Mouse (Mus musculus) common myeloid progenitor, adult 5-6 weeks (primary cell): ENCODE data around the gene Obp2b. TPM values are rescaled to one million over a fixed set of nuclear protein-coding genes. Genes with fewer than 3 reads are reported as not detected.
"Not testable (repeated sequence)": the region's sequence is repeated elsewhere in the genome, so short reads cannot be mapped to it uniquely, and the experiment has no call there.

Experiments
- ATAC-seq: replicated peaks from 2 replicates; pipeline ENCODE4 v1.8.0; 2016; ENCODE audit warnings: low read depth, mild to moderate bottlenecking, moderate TSS enrichment, inconsistent platforms; ENCODE audit not compliant: poor library complexity, severe bottlenecking
- total RNA-seq: library from RNA; stranded (forward); fragments of 200-1000, 187-1606 nt; gene quantifications from 2 replicates; pipeline ENCODE4 v1.2.3, GENCODE M21; 2017

Gene Obp2b
- not detected in 2 replicates for total RNA-seq

DNA sequence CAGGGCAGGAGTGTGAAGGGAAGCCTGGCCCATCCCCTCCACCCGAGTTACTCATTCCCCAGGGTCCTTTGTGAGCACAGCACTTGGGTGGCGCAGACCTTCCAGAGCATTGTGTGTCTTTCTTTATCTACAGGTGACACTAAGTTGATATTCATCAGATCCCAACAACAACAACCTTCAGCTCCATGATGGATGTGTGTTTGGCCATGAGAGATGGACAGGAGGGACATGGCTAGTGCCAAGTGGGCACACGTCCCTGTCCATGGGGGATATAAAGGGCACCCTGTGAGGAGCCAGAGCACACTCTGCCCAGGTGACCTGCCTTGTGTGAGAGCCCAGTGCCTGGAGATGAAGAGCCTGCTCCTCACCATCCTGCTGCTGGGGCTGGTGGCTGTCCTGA, at the start of gene Obp2b:
Gene Obp2b (plus strand): TSS at position 301 of the 400 bp plus-strand sequence.
- not testable (repeated sequence) for ATAC-seq

DNA sequence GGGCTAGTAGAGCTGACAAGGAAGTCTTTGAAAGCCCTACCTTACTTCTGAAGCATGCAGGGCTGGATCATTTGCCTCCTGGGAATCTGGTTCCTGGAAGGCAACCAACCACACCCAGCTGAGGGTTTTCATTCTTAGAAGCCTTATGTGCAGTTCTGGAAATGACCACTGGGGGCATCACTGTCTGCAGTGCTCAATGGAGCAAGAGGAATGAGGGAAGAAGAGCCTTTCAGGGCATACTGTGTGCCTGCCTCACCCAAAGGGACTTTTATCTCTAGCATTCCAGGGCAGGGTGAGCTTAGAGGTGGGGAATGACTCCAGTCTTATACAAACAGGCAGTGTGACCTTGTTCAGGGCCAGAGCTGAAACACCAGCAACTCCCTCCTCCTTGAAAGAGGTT, 42.2 kb upstream of the Obp2b start:
- ATAC-seq = peak; percentile 82

DNA sequence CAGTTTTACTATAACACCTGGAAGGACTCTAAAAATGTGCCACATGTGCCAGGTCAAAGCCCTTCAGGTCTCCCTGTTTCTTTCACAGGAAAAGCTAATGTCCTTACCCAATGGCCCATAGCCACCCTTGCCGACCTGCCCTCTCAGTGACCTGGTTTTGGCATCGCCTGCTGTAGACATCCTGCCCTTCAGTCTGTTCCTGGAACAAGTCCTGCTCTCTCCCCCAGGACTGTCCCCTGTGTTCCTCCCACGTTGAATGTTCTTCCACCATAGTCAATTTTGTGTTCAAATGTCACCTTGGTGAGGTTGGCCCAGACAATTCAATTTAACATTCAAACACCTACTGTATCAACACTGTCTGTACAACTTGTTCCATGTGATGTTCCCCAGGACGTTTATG, 39.9 kb upstream of the Obp2b start:
- no peak for ATAC-seq

DNA sequence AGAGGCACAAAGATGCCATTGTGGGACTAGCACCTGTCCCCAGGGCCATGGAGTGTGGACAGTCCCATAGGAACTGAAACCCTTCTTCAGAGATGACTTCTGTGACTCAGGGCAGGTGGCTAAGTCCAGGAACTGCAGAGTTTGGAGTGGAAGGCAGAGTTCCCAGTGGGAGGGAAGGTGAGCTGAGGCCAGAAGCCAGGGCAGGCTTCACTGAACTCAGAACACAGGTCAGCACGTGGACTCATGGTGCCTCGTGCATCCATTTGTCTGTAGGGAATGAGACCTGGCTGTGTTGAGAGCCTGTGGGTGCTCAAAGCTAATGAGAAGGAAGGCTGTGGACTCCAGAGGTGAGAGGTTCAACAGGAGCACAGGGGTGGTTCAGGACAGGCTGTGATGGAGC, 38.1 kb upstream of the Obp2b start:
- no peak for ATAC-seq

DNA sequence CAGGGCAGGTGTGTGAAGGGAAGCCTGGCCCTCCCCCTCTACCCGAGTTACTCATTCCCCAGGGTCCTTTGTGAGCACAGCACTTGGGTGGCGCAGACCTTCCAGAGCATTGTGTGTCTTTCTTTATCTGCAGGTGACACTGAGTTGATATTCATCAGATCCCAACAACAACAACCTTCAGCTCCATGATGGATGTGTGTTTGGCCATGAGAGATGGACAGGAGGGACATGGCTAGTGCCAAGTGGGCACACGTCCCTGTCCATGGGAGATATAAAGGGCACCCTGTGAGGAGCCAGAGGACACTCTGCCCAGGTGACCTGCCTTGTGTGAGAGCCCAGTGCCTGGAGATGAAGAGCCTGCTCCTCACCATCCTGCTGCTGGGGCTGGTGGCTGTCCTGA, 37.1 kb upstream of the Obp2b start, which contains the start of gene Obp2a:
Gene Obp2a (plus strand): TSS at position 301 of the 400 bp plus-strand sequence.
- not testable (repeated sequence) for ATAC-seq

DNA sequence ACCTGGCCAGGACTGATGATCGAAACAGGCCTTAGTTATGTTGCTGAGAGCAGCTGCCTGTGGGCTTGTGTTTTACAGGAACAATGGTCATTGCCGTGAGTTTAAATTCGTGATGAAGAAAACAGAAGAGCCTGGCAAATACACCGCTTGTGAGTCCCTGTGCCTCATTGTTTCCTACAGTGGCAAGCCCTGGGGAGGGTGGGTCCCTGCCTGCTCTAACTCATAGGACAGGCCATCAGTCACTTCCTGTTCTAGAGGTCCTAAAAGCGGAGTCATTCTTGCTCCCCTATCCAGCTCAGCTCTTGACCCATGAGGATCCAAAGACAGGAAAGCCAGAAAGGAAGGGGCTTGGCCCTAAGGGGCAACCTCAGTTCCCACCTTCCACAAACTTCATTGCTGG, 35.8 kb upstream of the Obp2b start:
- ATAC-seq = no peak

DNA sequence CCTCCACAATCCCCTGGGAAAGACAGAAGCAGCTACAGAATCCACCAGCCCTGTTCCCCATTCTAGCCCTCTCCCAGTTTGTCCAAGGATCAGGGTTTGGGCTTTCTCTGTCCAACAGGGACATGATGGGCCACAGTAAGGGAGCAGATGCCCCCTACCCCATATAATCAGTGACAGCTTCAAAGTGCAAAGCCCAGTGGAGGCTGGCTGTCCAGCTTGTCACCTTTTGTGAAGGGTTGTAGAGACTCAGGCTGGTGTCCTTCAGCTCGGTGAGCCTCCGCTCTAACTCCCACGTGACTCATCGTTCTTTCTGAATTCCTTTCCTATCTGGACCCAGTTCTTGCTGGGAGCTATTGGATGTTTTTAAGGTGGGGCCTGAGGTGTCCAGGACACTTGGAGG, 33.1 kb upstream of the Obp2b start:
- no peak for ATAC-seq

DNA sequence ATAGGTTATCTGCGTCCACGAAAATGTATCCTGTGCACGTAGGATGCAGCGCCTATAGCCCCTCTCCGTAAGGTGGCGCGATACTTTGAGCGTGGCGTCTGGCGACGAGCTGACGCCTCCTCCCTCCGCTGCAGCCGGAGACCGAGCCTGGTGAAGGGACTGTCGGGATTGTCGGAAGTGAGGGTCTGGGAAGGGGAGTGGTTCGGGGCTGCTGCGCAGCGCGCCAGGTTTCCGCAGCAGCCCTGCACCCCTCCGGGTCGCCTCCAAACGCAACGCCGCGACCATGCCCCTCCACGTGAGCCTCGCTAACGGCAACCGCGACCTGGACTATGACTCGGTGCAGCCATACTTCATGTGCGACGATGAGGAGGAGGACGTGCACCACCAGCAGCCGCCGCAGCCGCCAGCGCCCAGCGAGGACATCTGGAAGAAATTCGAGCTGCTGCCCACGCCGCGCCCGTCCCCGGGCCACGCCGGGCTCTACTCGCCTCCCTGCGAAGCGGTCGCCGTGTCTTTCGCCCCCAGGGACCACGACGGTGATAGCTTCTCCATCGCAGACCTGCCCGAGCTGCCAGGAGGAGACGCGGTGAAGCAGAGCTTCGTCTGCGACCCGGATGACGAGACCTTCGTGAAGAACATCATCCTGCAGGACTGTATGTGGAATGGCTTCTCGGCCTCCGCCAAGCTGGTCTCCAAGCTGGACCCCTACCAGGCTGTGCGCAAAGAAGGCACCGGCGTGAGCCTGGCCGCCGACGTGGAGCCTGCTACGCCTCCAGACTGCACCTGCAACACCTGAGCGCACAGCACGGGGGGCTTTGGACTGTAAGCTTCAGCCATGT, 29.9 kb upstream of the Obp2b start, which contains the start of gene Bmyc:
Gene Bmyc (plus strand): TSS at position 97 of the 839 bp plus-strand sequence.
- ATAC-seq = peak; percentile 88

DNA sequence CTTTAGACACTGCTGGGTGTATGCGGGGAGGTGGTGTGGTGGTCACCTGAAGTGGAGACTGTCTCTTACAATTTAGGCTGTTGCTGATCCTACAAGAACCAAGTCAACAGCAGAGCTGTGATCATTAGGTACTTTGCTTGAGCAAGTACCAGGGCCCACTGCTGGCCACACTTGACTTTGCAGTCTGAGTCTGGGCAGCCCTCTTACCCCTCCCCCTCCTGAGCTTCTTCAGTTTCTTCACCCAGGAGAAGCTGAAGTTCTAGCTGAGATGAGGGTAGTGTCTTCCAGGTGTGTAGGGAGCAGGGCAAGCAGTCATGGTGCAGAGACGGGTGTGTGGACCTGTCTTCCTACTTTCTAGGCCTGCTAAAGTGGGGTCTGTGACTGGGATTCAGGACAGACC, 28.7 kb upstream of the Obp2b start:
- peak; percentile 58 for ATAC-seq

DNA sequence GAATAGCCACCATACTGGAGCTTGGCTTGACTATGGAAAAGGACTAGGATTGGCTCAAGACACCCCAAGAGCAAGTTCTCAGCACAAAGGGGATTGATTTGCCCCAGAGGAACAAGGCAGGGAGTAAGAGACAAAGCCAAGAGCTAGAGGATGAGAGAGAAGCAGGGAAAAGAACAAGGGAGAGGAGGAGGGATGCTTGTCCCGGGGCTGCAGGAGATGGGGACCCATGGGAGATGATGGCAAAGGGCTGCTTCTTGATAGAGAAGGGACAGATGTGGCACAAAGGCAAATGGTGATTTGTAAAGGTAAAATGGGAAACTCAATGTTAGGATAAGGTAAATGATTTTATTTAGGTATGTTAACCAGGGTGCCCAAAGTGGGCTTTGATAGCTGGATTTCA, 27.8 kb upstream of the Obp2b start:
- ATAC-seq = not testable (repeated sequence)

DNA sequence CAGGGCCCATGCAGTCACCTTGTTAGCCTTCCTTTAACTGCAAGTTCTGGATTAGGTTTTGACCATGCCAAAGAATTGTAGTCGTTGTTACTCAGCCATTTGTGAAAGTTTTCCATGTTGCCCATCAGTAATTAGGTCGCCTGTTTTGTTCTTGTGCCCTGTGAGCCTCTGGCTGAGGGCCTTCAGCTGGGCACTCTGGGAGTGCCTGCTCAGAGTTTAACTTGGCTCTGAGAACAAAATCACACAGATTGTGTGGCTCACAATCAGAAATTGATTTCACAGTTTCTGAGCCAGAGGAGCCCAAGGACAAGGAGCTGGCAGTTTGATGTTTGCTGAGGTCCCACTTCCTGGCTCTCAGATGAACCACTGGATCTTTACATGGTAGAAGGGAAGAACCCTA, 27.0 kb upstream of the Obp2b start:
- not testable (repeated sequence) for ATAC-seq

DNA sequence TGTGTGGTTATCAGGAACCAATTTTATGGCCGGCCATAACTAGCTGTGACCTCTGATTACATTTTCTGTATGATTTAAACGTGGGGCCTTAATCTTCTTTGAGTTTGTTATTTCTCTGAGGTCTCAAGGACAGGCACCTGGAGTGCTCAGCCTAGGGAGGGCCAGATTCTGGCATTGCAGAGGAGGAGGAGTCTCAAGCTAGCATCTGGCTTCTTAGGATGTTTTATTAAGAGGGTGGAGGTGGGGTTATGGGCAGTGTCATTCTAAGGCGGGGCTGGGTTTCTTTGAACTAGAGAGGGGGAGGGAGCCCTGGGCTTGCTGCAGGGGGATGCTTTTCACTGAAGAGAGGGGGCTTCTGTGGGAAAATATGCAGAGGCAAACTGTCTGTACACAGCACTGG, 25.2 kb upstream of the Obp2b start:
- not testable (repeated sequence) for ATAC-seq

DNA sequence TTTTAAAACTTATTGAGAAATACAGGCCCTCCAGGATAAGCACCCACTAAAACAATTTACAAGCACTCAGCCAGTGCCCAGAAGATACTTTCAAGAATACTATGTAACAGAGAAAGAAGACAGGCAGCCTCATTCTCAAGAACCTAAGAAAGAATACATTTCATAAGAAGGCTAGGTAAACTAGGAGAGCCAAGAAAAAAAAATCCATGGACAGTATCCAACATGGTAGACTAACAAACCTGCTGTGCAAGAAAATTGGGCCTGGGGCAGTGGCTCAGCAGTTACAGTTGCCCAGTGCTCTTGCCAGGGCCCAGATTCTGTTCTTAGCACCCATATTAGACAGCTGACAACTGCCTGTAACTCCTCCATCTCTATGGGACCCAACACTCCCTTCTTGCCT, 19.6 kb upstream of the Obp2b start:
- no peak for ATAC-seq

DNA sequence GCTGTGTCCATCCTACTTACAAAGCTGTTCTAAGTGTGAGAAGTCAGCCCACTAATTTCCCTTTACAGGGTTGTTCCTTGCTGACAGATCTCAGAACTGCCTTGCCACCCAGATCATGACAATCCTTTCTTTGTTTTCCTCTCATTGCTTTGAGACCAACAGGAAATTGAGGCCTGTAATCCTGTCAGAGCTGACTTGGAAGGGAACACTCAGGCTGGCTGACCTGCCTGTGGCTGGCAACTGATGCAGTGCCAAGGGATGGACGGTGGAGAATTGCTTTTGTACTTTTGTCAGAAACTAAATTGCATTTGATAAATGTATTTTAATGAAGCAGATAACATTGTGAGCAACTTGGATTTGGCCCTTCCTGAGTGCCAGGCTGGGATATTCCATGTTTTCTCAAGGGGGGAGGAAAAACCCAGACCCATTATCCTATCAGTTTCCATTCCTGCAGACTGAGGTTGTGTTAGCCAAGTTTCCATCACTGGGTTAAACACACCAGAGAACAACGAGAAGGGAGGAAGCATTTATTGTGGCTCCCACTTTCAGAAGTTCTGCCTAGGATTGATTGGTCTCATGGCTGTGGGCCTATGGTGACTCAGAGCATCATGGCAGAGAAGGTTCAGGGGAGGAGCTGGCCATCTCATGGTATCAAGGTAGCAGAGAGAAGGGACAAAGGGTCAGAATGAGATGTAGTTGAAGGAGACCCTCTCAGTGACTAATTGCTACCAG, 3.4 kb upstream of the Obp2b start:
- ATAC-seq = no peak

DNA sequence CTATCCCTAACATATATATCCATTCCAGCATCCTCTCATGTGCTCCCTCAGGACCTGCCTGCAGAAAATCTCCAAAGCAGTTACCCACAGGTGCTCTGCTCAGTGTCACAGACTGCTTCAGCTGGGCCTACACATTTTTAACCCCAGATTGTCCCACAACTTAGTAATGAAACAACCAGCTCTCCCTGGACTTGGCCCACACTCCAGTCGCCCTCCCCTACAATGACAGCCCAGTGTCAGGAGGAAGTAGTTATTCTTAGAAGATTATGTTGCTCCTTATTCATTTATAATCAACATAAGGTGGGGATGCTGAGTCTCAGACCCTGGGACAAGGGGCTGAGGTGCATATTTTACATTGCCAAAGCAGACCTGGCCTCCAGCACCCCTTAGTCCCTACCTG, 4.9 kb downstream of the Obp2b start:
- ATAC-seq = peak; percentile 62

DNA sequence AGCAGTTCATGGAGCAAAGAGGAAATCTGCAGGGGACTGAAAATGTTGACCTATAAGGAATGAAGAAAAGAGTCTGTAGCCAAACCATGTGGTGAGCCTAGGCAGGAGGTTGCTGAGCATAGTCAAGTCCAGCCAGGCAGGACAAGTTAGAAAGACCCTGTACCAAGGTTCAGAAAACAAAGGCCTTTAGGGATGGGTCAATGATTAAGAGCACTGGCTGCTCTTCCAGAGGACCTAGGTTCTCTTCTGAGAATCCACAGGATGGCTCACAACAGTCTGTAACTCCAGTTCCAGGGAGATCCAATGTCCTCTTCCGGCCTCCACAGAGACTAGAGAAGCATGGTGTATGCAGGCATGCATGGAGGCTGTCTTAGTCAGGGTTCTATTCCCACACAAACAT, 17.4 kb downstream of the Obp2b start:
- ATAC-seq = no peak

DNA sequence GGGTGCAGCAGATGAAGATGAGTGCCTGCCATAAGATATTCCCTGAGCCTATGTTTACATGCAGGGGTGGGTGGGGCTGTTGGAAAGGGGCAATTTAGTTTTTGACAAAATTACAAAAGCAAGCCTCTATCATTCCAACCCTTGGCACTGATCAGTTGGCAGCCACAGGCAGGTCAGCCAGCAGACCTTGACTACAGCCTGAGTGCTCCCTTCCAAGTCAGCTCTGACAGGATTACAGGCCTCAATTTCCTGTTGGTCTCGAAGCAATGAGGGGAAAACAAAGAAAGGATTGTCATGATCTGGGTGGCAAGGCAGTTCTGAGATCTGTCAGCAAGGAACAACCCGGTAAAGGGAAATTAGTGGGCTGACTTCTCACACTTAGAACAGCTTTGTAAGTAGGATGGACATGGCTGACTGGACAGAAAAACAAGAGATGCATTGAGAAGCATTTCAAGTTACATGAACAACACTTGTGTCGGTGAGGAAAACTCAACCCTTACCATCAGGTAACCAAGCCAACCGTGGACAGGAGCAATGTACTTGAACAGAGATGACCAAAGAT, 21.3 kb downstream of the Obp2b start:
- no peak for ATAC-seq

DNA sequence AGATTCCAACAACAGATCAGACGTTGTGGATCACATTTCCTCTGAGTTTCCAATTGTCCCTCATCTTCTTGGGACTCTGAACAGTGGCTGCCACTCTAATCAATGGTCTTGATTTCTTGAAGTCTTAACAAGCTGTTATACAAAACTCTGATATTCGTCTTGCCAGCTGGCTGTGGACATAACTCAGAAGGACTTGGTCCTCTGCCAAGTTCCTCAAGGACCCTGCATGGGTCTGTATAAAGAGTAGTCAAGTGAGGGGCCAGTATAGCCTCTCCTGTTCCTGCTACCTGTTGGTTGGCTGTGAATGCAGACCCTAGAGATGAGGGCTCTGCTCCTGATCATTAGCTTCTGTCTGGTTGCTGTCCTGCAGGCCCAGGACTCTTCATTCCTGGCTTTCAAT, 28.5 kb downstream of the Obp2b start, which contains the start of gene Lcn3:
Gene Lcn3 (plus strand): TSS at position 301 of the 400 bp plus-strand sequence.
- no peak for ATAC-seq

DNA sequence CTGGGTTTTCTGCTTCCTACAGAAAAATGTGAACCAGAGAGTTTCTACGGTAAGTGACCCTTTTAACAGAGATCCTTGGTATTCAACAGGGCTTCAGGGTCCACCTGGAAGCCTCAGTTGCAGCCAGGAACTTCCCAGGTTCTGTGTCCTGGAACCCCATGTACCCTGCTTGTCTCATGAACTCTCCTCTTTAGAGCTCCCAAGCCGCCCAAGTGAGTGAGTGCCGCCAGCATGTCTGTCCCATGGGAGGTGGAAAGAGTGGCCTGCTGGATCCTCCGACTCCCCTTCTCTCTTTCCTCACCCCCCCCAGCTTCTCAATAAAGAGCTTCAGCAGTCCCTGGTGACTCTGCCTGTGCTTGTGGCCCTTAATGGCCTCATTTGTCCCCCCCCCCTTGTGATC, 31.0 kb downstream of the Obp2b start:
- no peak for ATAC-seq

DNA sequence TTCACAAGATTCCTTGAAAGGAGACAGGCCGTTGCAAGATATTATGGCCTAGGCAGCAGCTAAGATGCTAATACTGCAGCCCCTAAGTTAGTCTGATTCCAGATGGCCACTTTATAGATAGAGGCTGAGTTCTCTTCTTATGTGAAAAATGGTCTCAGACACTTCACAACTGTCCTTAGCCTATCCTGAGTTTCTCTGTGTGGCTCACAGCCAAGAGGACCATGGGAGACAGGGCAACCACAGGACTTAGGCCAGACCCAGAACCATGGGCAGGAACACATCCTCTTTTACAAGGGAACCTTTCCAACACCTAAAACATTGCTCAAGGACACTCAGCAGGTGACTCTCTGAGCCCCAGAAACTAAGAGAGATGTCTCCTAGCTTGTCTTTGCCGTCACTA, 36.7 kb downstream of the Obp2b start:
- no peak for ATAC-seq

DNA sequence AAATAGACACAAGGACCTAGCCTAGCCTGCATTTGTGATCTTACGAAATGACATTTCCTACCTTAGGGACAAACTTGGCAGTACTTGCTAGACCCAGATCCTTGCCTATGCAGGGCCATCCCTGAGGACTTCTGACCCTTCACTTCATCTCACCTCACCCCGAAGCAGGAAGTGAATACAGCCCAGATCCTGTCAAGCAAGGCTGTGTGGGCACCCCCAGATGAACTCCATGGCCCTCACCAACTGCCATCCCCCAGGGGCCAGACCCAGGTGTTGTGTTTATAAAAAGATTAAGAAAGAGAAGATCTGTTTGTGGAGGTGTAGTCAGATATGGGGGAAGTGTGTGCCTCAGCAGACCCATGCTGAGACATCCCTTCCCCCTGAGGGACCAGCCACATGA, 37.8 kb downstream of the Obp2b start:
- ATAC-seq = no peak
